Mouse (Mus musculus): ENCODE results near the gene Plin3.

The Plin3 gene

DNA sequence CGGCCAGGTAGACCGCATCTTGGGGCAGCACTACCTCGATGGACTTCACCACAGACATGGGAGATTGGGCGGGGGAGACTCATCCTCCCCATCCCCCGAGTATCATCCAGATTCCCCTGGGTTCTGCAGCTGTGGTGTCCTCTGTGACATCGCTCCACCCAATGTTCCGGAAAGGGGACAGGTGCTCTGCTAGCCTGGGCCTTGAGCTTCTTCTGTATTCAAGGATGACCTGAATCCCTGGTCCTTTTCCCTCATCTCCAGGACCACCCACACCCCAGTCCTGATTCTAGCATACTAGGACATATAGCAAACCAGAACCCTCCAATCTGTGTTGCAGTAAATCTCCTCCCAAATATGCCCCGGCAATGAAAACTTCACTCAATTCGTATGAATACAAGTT, 7.5 kb upstream of the Plin3 start, which contains the start of gene Arrdc5:
Arrdc5 (minus strand) TSS at position 101 of the 400 bp plus-strand sequence.
- no peak for DNase-seq (ENCODE audit: low spot score)

DNA sequence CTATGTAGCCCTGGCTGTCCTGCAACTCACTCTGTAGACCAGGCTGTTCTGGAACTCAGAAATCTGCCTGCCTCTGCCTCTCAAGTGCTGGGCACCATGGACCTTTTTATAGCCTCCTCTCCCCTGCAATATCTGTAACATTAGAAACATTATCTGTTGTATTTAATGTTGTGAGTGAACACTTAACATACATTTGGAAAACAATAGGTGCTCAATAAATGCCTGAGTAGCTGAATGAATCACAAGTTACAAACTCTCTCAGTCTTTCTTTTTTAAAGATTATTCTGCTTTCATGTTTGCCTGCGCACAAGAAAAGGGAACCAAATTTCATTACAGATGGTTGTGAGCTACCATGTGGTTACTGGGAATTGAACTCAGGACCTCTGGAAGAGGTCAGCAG, 5.6 kb upstream of the Plin3 start:
- no peak for DNase-seq (ENCODE audit: low spot score)

DNA sequence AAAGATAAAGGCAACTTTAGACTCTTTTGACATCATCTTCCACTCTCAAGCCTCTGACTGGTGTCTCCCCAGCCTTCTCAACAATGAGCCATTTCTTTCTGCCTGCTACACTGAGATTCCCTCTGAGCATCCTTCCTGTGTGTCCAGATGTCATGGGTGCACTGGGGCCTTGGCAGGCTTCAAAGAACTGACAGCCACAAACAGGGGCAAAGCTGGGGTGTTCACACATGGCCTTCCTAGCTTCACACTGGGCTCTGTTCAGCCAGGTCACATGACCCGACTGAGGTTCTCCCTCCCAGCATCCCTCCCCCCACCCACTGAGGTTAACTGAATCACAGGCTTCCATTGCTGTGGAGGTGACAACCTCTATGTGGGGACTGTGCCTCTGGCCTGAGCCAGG, 3.5 kb upstream of the Plin3 start:
- no peak for DNase-seq (ENCODE audit: low spot score)

DNA sequence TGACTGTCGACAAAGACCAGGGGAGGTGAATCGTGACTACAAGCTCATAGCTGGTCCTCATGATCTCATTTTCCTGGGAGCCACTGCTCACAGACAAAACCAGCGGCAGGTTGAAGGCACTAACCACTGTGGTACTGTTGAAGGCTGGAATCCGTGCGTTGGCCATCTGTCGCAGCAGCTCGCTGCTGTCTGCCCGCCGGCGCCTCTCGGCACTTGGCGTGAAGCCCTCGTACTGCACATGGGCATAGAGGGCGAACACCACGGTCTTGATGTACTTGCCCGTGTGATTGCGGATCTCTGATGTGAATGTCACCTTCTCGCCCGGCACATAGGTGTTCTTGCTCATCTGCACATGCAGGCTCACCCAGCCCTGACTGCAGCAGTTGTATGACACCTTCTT, 1.6 kb upstream of the Plin3 start:
- DNase-seq (ENCODE audit: low spot score): no peak

DNA sequence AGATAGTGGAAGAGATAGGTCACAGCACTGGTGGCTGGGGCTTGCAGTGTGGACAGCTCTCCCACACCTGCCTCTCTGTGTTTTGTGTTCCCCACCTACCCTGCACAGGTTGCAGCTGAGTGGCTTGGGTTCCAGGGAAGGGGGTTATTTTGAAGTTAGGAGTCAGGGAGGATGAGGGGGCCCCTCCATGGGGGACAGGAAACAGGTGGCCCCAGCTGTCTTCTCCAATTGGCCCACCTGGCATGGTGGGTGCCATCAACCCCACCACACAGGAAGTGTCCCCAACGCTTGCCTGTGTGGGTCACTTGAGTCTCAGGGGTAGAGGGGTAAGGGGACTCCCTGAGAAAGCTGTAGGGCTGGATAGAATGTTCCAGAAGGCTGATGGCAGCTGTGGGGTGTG, 618 bp upstream of the Plin3 start:
- no peak for DNase-seq (ENCODE audit: low spot score)

DNA sequence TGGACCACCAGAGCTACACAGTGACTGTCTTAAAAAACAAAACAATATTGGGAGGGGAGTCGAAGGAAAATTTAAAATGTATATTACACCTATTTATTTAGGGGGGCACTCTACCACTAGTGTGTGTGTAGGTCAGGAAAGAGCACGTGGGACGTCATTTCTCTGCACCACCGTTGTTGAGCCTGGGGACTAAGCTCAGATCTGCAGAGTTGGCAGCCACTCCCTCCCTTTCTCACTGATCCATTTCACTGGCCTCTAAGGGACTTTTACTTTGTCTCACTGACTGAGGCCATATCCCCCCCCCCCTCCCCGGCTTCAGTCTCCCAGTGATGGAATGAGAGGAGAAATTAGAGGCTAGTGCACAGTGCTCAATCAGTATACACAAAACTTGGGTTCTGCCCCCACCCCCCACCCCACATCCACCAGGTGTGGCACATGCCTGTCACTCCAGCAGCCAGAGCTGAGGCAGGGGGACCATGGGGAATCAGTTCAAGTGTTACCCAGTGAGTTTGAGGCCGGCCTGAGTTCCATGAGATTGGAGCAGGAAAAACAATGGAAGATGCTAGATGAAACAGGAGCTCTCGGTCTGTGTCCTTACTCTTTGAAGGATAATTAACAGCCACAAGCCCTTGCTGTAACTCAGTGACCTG, 722 bp downstream of the Plin3 start:
- no peak for DNase-seq (ENCODE audit: low spot score)

DNA sequence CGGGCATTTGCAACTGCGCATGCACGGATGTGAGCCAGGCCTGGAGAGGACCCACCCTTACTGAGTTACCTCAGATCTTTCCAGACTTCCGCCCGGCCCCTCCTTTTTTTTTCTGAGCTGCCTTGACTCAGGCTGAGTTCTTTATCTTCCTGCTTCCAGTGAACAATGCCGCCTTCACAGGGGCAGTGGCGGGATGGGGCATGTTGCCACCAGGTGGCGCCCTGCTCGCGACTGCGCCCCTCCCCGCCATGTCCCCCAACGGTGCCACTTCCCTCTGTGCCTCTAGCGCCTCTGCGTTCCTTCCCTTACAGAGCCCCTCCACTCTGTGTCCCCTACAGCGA, 1.5 kb downstream of the Plin3 start:
- peak; percentile 93 for DNase-seq (ENCODE audit: low spot score)

DNA sequence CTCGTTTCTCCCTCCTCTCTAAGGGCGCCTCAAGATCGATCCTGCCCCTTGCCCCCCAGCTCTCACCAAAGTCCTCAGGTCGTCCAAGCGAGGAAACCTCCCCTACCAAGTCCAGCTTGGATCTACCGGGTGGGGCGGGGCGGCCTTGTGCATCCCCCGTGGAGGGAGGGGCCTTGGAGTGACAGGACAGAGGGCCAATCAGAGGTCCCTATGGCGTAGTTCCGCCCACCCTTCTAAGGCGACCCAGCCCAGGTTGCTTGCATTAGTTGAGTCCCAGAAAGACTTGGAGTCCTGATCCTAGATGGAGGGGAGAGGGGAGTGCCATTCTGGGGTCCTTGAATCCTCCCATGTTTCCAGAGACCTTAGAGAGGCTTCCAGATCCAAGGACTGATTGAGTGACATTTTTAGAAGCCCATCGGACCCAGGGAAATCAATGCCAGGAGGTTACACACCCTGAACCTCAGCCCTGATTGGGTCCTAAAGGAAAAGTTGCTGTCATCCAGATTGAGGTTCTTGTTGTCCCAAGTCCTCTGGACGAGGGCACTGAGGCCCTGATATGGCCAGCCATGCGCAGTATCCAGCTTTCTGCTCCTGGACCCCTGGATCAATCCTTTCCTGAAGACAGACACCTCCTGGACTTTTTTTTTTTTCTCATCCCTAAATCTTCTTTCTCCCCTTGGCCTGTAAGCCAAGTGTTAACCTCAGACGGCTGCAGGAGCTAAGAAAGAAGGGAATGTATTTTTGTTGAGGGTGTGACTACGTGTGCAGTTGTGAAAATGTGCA, 2.1 kb downstream of the Plin3 start:
- peak; percentile 99 for DNase-seq (ENCODE audit: low spot score)

DNA sequence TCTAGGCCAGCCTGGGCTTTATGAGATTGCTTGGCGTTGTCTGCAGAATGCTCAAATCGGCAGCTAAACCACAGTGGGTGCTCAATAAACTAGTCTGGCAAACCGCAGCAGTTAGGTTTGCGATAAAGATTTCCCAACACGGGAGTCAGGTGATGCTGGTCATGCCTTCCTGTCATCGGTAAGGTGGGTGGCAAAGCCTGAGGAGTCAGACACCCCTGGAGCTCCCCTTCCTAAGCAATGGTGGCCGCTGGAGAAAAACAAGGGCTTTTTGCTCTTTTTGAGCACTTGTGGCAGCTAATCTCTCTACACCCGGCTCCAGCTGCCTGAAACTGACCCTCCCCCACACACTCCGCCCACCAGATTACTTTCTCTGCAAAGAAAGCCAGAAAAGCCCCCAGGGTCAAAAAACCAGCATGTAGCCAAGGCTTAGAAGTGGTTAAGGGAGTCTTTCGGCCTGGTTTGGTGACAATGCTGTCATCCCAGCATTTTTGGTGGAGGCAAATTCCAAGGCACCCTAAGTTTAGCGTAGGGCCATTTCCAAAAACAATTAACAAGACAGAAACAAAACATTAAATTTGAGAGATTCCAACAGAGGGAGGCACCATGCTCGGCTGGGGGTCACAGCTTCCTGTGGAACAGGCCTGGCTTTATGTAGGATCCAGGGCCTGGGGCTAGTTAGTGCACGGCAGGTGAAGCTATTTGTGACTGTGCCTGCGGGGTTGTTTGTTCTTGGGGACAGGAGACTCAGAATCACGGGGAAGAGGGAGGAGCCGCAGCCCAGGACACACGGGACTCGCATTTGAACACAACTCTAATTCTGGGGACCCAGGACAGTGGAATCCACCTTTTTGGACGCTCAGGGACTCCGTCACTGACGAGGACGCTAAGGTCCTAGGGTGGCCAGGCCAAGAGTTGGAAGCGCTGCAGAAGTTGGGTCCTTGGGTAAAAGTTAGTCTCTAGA, 3.0 kb downstream of the Plin3 start:
- DNase-seq (ENCODE audit: low spot score): peak; percentile 85

DNA sequence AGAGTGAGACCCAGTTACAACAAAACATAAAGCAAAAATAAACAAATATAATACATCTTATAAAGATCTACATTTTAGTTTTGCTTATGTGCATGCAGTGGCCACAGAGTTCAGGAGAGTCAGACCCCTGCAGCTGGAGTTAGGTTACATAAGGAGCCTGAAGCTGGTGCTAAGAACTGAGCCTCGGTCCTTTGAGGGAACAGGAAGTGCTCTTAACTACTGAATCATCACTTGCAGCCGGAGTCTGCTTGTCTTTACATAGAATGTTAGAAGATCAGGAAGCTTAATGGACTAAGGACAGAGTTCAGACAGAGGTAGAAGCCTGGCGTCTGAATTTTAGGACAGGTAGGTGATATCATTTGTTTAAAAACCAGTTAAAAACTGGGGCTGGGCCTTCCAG, 3.8 kb downstream of the Plin3 start:
- no peak for DNase-seq (ENCODE audit: low spot score)

DNA sequence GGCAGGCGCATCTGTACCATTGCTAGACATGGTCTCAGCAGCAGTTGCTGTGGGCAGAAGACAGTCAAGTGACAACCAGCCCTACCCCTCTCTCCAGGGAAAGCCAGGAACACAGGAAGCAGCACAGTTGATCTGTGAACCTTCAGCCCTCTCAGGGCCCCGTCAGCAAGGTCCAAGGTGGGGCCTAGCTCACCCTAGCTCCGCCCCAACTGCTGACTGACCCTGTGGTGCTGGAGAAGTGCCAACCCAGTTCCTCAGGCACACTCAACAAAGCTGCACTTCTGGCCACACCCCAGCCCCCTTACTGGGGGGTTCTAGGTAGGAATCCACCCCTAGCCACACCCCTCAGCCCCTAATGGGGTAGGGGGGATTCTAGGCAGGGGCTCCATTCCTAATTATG, 4.8 kb downstream of the Plin3 start:
- DNase-seq (ENCODE audit: low spot score): peak; percentile 73

DNA sequence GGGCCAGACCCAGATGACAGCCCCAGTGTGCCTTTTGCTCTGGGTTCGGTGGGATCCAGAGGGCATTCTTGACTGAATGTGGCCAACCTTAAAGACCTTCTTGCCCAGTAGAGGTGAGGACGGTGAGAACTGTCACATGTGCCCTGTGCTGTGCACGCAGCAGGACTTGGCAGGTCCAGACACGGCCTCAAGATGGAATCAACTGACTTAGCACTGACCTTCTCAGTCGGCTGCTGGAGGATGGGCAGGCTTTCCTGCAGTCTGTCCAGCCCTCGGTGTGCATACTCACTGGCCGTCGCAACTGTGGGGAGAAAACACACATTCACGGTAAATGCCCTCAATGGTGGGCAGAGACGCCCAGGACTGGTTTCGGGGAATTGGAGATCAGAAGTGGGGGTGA, 6.7 kb downstream of the Plin3 start:
- no peak for DNase-seq (ENCODE audit: low spot score)

DNA sequence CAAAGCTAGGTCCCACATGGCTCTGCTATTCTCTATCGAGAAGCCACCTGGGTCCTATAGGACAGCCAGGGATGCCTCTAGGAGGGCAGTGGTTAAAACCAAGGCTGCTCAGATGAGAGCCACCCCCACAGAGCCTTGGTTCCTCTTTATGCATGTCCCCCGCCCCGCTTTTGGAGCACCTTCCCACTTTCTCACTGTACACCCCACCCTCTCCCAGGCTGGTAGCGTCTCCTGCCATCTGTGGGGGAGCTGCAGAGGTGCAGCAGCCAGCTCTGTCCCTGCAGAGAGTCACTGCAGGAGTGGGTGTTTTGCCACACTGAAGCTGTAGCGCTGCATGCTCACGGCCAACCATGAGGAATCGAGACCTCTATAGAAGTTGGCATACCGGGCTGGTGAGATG, 9.4 kb downstream of the Plin3 start:
- no peak for DNase-seq (ENCODE audit: low spot score)

DNA sequence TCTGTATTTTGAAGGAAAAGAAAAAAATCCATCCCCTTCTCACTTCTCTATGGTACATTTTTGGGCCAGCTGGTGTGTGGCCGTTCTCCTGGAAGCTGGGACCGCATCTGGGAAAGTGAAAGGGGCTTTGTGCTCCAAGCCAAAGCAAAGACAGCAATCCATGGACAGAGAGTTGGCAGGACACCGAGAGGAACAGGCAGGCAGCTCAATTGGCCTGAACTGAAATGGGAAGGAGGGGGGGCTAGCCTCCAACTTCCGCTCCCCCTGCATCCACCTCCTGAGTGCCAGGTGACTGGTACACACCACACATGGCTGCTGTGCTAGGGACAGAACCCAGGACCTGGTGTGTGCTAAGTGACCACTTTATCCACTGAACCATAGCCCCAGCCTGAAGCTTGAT, 9.9 kb downstream of the Plin3 start:
- DNase-seq (ENCODE audit: low spot score): no peak

DNA sequence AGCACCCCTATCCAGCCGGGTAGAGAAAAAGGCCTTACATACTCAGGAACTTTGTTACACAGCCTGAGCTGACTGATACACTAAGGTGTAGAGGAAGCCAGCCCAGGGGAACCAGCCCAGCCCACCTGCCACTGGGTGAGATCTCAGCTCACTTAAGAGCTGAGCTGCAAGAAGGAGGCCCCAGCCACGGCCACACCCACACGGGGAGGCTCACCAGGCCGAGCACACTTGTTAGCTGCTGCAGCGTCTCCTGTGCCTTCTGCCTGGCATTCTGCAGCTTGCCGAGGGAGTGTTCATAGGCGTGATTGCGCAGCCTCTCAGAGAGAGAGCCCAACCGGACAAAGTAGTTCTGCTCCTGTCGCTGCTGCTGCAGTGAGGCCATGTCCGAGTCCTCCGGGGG, 11.5 kb downstream of the Plin3 start:
- DNase-seq (ENCODE audit: low spot score): no peak

DNA sequence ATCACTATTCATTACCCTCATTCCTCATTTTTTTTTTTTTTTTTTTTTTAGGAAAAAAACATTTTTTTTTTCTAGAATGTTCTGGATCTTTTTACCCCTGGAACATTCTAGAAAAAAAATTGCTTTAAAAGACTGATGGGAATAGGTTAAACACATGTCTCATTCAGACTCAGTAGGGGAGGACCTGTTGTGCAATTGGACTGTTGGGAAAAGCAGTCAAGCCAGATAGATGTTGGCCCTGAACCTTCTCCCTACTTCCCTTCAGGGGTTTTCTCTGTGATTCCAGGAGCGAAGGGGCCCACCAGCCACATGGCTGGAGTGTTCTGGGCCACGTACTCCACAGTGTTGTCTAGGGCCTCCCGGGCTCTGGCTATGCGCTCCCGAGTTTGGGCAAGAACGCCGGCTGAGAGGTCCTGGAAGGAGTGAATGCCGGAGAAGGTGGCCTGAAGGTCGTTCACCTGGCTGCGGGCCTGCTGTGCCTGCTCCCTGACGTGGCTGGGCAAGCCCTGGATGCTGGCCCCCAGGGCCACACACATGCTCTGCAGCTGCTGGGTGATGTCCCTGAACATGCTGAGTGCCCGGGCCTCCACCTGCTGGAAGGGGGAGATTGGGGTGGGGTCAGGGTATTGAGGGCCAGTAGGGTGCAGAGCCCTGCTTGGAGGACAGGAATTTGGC, 13.1 kb downstream of the Plin3 start:
- DNase-seq (ENCODE audit: low spot score): no peak

DNA sequence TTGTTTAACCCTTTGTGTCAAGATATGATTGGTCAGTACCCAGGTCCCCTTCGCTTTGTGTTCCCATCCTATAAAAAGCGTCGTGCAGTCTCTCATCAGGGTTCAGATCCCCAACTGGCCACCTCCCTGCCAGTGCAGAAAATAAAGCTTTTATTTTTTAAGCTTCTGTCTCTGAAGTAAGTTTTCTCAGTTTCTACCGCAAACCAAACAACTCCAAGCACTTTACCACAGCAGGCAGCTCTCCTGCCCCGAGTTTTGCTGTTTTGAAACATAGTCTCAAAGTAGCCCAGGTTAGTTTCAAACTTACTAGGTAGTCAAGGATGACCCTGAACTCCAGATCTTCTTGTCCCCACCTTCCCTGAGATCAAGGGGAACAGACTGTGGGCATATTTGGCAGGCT, 14.3 kb downstream of the Plin3 start:
- no peak for DNase-seq (ENCODE audit: low spot score)

DNA sequence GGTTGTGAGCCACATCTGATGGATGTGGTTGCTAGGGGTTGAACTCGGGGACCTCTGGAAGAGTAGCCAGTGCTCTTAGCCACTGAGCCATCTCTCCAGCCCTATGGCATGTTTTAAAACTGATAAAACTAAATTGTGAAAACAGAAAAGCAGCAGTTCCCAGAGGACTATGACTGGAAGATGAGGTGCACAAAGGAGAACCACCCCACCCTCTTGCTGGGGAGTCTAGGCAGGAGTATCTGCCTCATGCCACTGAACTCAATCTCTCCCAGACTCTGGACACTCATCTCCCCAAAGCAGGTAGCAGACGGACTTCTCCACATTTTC, 15.1 kb downstream of the Plin3 start:
- no peak for DNase-seq (ENCODE audit: low spot score)

DNA sequence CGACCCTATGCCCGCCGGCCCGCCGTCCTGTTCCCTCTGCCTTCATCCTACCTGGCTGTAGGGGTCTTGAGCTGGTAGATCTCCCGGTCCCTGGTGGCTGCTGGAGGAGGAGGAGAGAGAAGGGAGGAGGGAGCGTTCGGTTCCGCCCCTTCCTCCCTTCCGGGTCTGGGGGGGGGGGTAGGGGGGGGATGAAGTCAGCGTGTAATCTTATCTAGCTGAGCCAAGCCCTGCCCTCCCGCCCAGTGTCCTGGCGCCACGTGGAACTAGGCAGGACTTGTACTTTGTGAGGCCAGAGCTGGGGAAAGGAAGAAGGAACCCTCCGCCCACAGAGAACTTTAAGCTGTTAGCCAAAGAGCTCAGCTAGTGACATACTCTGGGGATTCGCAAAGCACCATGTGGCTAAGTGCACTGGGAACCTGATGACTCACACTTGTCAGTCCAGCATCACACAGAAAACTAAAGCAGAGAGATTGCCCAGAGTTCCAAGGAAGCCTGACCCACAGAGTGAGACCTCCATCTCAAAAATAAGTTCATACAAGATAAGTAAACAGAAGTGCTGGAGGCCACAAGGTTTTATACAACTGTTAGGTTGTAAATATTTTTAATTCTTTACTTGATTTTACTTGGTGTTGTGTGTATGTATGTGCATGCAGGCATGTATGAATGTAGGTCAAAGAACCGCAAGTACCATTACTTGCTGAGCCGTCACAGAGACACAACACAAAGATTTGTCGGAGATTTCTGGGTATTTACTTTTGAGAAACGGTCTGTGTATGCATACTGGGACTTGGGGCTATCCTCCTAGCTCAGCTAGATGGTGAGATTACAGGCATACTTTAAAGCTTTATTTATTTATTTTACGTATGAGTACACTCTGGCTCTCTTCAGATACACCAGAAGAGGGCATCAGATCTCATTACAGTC, 15.8 kb downstream of the Plin3 start, which contains the start of gene Ticam1:
Ticam1 (minus strand) TSS at position 144 of the 924 bp plus-strand sequence.
- peak; percentile 84 for DNase-seq (ENCODE audit: low spot score)

DNA sequence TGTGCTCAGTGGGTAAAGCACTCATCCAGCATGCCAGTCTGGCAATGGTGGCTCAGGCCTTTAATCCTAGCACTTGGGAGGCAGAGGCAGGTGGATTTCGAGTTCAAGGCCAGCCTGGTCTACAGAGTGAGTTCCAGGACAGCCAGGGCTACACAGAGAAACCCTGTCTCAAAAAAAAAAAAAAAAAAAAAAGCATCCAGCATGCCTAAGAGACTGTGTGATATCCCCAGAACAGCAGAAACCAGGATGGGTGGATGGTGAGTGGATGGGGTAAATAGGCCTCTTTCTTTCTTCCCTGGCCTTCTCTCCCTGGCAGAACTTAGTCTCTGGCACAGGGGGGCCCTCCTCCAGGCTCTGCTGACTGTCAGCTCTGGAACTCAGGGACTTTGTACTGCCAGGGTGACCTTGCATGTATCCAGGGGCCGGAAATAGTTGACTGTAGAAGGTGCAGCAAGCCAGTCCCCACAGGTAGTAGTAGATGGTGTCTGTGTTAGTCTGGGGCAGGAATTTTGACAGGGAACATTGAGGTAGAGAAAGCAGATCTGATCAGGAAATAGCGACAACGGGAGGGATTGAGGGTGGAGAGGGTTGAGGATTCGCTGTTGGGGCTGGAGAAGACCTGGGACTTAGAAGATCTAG, 16.7 kb downstream of the Plin3 start:
- DNase-seq (ENCODE audit: low spot score): no peak

DNA sequence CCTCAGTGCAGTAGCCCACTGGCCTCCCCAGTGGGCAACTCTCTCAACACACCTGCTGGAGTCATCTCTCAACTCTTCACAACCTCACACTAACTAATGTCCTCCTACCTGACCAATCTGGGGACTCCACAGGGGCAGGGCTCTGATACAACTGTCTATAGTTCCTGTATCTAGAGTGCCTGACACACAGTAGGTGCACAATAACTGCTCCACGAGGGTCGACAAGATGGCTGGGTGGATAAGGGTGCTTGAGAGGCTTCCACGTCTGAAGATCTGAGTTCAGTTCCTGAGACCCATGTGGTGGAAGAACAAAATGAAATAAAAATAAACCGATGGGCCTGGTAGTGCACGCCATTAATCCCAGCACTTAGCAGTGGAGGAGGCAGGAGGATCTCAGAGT, 18.7 kb downstream of the Plin3 start:
- no peak for DNase-seq (ENCODE audit: low spot score)

Data from testis, postnatal 10 days (tissue).